Mouse (Mus musculus): ENCODE data around the gene Pcsk6. TPM values are rescaled to one million over a fixed set of nuclear protein-coding genes. Genes with fewer than 3 reads are reported as not detected.
A peak's percentile ranks its signal among the peaks of the same experiment; 100 is the strongest.

The Pcsk6 gene
- total and polyA plus RNA-seq, 3 experiments = 0.01 TPM; not detected in 2

GRCm38 (mm10) chr7:66076411-66076810 lies 214.9 kb downstream of the Pcsk6 start:
- Histone ChIP-seq H3K4me1 (ENCODE audit: control insufficient read depth in 1 of 2, insufficient read depth in 2 of 2, low read length in 2 of 2) (peaks cover 0 to 2% of the 10 kb centered on the region in 2 experiments; a peak in 1 of 4 replicates), H3K36me3 (ENCODE audit: control insufficient read depth in 1 of 2, insufficient read depth in 2 of 2, low read length in 2 of 2) (peaks cover 10 to 17% of the 10 kb centered on the region in 2 experiments), H3K4me3 (ENCODE audit: control insufficient read depth in 1 of 2, insufficient read depth in 1 of 2, low read depth in 2 of 2, low read length in 2 of 2) (no peak overlapping the region), H3K79me2 (ENCODE audit: control insufficient read depth, insufficient read depth, low read length, poor library complexity) (peaks cover 5% of the 10 kb centered on the region), H3K9ac (ENCODE audit: control insufficient read depth, low read depth, low read length, poor library complexity, severe bottlenecking) (no peak overlapping the region), H3K27me3 (ENCODE audit: control insufficient read depth in 1 of 2, insufficient read depth in 2 of 2, low read length in 2 of 2) (no peaks in the 10 kb centered on the region), H3K9me3 (replicated peaks; ENCODE audit: insufficient read depth, low read length) (no peaks in the 10 kb centered on the region), H3K27ac (ENCODE audit: control insufficient read depth, low read depth, low read length) (no peak overlapping the region)
- TF ChIP-seq ZMIZ1 (IDR thresholded peaks at IDR 0.05; ENCODE audit: low read depth, low read length) = 0 out of 2 replicates have a peak, but pooled peaks have one; percentile 8
- no peak for TF ChIP-seq MXI1 (IDR thresholded peaks at IDR 0.05; ENCODE audit: low read depth, low read length)
- peak; percentile 22 for TF ChIP-seq POLR2AphosphoS2 (IDR thresholded peaks at IDR 0.05; ENCODE audit: low read length)
- DNase-seq (ENCODE audit: low read depth, low spot score) = peak; percentile 28

- H3K4me3 ChIP-seq (ENCODE audit: control insufficient read depth in 1 of 2, insufficient read depth in 1 of 2, low read depth in 2 of 2, low read length in 2 of 2) = peak within 1 kb of the TSS; percentile 78 to 84
- no peaks in the 10 kb centered on the region for H3K27me3 ChIP-seq (ENCODE audit: control insufficient read depth in 1 of 2, insufficient read depth in 2 of 2, low read length in 2 of 2)
- H3K4me1 ChIP-seq (ENCODE audit: control insufficient read depth in 1 of 2, insufficient read depth in 2 of 2, low read length in 2 of 2) = peaks cover 0 to 2% of the 10 kb centered on the region in 2 experiments; a peak in 1 of 4 replicates
- no peaks in the 10 kb centered on the region for H3K9me3 ChIP-seq (replicated peaks; ENCODE audit: insufficient read depth, low read length)
- H3K79me2 ChIP-seq (ENCODE audit: control insufficient read depth, insufficient read depth, low read length, poor library complexity) = peaks cover 5% of the 10 kb centered on the region
- DNase-seq (ENCODE audit: low read depth, low spot score) = peak; percentile 99
- H3K27ac ChIP-seq (ENCODE audit: control insufficient read depth, low read depth, low read length) = peak within 1 kb of the TSS; percentile 47
- H3K36me3 ChIP-seq (ENCODE audit: control insufficient read depth in 1 of 2, insufficient read depth in 2 of 2, low read length in 2 of 2) = peaks cover 10 to 12% of the 10 kb centered on the region in 2 experiments
- peak within 1 kb of the TSS; percentile 76 for H3K9ac ChIP-seq (ENCODE audit: control insufficient read depth, low read depth, low read length, poor library complexity, severe bottlenecking)
- TF ChIP-seq GATA1 (IDR thresholded peaks at IDR 0.05; ENCODE audit: low read depth, low read length) = no peak
- TF ChIP-seq HCFC1 (IDR thresholded peaks at IDR 0.05; ENCODE audit: low read depth, low read length) = peak; percentile 83
- no peak for TF ChIP-seq UBTF (IDR thresholded peaks at IDR 0.05; ENCODE audit: borderline replicate concordance, insufficient read depth, low read depth, low read length)
- peak; percentile 96 to 97 for TF ChIP-seq POLR2A (IDR thresholded peaks at IDR 0.05; ENCODE audit: control insufficient read depth in 1 of 2, insufficient read depth in 1 of 2, low read depth in 1 of 2, low read length in 2 of 2, poor library complexity in 1 of 2)
- TF ChIP-seq ETS1 (IDR thresholded peaks at IDR 0.05; ENCODE audit: low read depth, low read length) = peak; percentile 74
- no peak for TF ChIP-seq CHD1 (IDR thresholded peaks at IDR 0.05; ENCODE audit: low read depth, low read length)
- TF ChIP-seq TCF12 (IDR thresholded peaks at IDR 0.05; ENCODE audit: low read depth, low read length) = peak; percentile 46; the same call in 1 of the 2 replicates
- TF ChIP-seq ZNF384 (IDR thresholded peaks at IDR 0.05; ENCODE audit: low read depth, low read length) = no peak
- no peak for TF ChIP-seq TAL1 (IDR thresholded peaks at IDR 0.05; ENCODE audit: low read length)
- TF ChIP-seq POLR2AphosphoS5 (IDR thresholded peaks at IDR 0.05; ENCODE audit: borderline replicate concordance, low read depth, low read length) = no peak
- TF ChIP-seq CTCF (IDR thresholded peaks at IDR 0.05 in 2 of 3, conservative IDR thresholded peaks at IDR 0.05 in 1 of 3; ENCODE audit: control insufficient read depth in 1 of 3, insufficient read depth in 1 of 3, low read depth in 2 of 3, low read length in 3 of 3, poor library complexity in 1 of 3, severe bottlenecking in 1 of 3) = 0 out of 6 replicates have a peak, but pooled peaks of 1 of the 3 experiments have one; percentile 3
- TF ChIP-seq SIN3A (IDR thresholded peaks at IDR 0.05; ENCODE audit: low read length) = peak; percentile 98
- peak; percentile 97 for TF ChIP-seq MAX (IDR thresholded peaks at IDR 0.05; ENCODE audit: low read length)
- peak; percentile 98 for TF ChIP-seq MXI1 (IDR thresholded peaks at IDR 0.05; ENCODE audit: low read depth, low read length)
- no peak for TF ChIP-seq JUND (IDR thresholded peaks at IDR 0.05; ENCODE audit: low read depth, low read length)
- peak; percentile 87 for TF ChIP-seq RCOR1 (IDR thresholded peaks at IDR 0.05; ENCODE audit: low read depth, low read length)
- TF ChIP-seq NELFE (IDR thresholded peaks at IDR 0.05; ENCODE audit: low read depth, low read length) = peak; percentile 88
- TF ChIP-seq KAT2A (conservative IDR thresholded peaks at IDR 0.05; ENCODE audit: low read depth, low read length) = peak; percentile 29; the same call in 1 of the 2 replicates
- TF ChIP-seq MYB (IDR thresholded peaks at IDR 0.05; ENCODE audit: low read depth, low read length) = no peak; the same call in 1 of the 2 replicates
- TF ChIP-seq ZC3H11A (IDR thresholded peaks at IDR 0.05; ENCODE audit: low read depth, low read length) = no peak
- no peak for TF ChIP-seq RAD21 (IDR thresholded peaks at IDR 0.05; ENCODE audit: low read depth, low read length)
- peak; percentile 91 for TF ChIP-seq MYC (IDR thresholded peaks at IDR 0.05; ENCODE audit: low read depth, low read length)
- TF ChIP-seq USF2 (IDR thresholded peaks at IDR 0.05; ENCODE audit: borderline replicate concordance in 1 of 2, insufficient read depth in 1 of 2, low read depth in 1 of 2, low read length in 2 of 2) = no peak; a peak in 1 of 4 replicates
- no peak for TF ChIP-seq E2F4 (IDR thresholded peaks at IDR 0.05; ENCODE audit: borderline replicate concordance, low read depth, low read length)
- TF ChIP-seq SMC3 (IDR thresholded peaks at IDR 0.05; ENCODE audit: low read depth, low read length) = no peak
- no peak for TF ChIP-seq GABPA (IDR thresholded peaks at IDR 0.05; ENCODE audit: low read depth, low read length)
- TF ChIP-seq MAZ (IDR thresholded peaks at IDR 0.05; ENCODE audit: low read depth, low read length) = no peak
- TF ChIP-seq ZMIZ1 (IDR thresholded peaks at IDR 0.05; ENCODE audit: low read depth, low read length) = peak; percentile 75; the same call in 1 of the 2 replicates
These were observed 218.1 kb downstream of the Pcsk6 start, which contains the start of gene Selenos for GRCm38 (mm10) chr7:66079364-66080230. Gene Selenos (plus strand): TSS chr7:66079649.
